Mouse (Mus musculus): ENCODE measurements at regions not wholly inside any gene's neighbourhood (a gene's known extent, or its start where the extent isn't known, plus 50 kb on each side); places are given as distances from the start of the nearest gene placed in this dataset.

DNA sequence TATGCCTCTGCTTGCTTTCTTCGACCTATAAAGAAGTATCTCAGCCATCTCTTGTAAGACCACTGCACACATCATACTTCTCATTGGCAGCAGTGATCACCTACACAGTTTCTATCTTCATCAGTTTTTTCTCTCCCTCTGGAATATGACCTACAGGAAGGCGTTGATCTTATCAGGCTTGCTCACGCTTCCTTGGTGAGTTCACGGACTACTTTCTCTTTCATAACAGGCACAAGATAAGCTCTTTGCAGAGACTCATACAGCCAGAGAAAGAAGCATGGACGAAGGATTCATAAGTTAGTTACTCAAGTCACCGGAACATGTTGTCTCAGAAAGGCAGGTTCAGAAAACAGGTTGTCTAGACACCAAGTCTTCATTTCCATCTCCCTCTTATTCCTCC lies 136.7 kb upstream of the Tbl1xr1 start:
- TF ChIP-seq CTCF (IDR thresholded peaks at IDR 0.05; ENCODE audit: extremely low read depth, insufficient read depth, insufficient read length, insufficient replicate concordance) (no peak), POLR2A (IDR thresholded peaks at IDR 0.05; ENCODE audit: low read depth, low read length) (no peak)

Measured in spleen, adult 2 months (tissue).